Mouse (Mus musculus) gonadal fat pad, adult 2 months (tissue): Measurements from ENCODE around the gene Sh3tc1. TPM values are rescaled to one million over a fixed set of nuclear protein-coding genes. Genes with fewer than 3 reads are reported as not detected.

Experiments
- DNase-seq: peaks from one replicate; pipeline ENCODE4 v3.0.0-alpha.2; 2012; ENCODE audit warnings: low read depth
- polyA plus RNA-seq: library from polyadenylated mRNA; depleted of rRNA; stranded (reverse); fragments of >200 nt; gene quantifications from 2 replicates; pipeline ENCODE4 v1.2.3, GENCODE M21; 2012; rRNA removed

Sh3tc1 gene
- polyA plus RNA-seq = 17.0 and 17.5 TPM in 2 replicates

GRCm38 (mm10) chr5:35739536-35740278, at the start of gene Sh3tc1:
Gene Sh3tc1 (minus strand): TSS chr5:35739987.
- no peak for DNase-seq

- DNase-seq = no peak
Measured at GRCm38 (mm10) chr5:35788719-35789118, 48.9 kb upstream of the Sh3tc1 start.

- DNase-seq = no peak
Measured at GRCm38 (mm10) chr5:35787847-35788246, 48.1 kb upstream of the Sh3tc1 start.

- DNase-seq = no peak
Measured at GRCm38 (mm10) chr5:35785853-35786252, 46.1 kb upstream of the Sh3tc1 start.

- no peak for DNase-seq
Measured at GRCm38 (mm10) chr5:35782648-35783180, 42.9 kb upstream of the Sh3tc1 start.

GRCm38 (mm10) chr5:35781116-35781515, 41.3 kb upstream of the Sh3tc1 start:
- DNase-seq = no peak

GRCm38 (mm10) chr5:35774137-35774424, 34.3 kb upstream of the Sh3tc1 start:
- no peak for DNase-seq

GRCm38 (mm10) chr5:35773274-35774136, 33.7 kb upstream of the Sh3tc1 start:
- no peak for DNase-seq

GRCm38 (mm10) chr5:35770891-35771663, 31.3 kb upstream of the Sh3tc1 start:
- no peak for DNase-seq

GRCm38 (mm10) chr5:35770246-35770645, 30.5 kb upstream of the Sh3tc1 start:
- no peak for DNase-seq

GRCm38 (mm10) chr5:35768997-35769396, 29.2 kb upstream of the Sh3tc1 start:
- DNase-seq = no peak

- no peak for DNase-seq
Measured at GRCm38 (mm10) chr5:35768525-35768924, 28.7 kb upstream of the Sh3tc1 start.

GRCm38 (mm10) chr5:35765909-35766308, 26.1 kb upstream of the Sh3tc1 start:
- no peak for DNase-seq

GRCm38 (mm10) chr5:35762850-35763249, 23.1 kb upstream of the Sh3tc1 start:
- no peak for DNase-seq

GRCm38 (mm10) chr5:35762388-35762787, 22.6 kb upstream of the Sh3tc1 start:
- no peak for DNase-seq

- no peak for DNase-seq
Measured at GRCm38 (mm10) chr5:35761323-35761722, 21.5 kb upstream of the Sh3tc1 start.

- no peak for DNase-seq
Measured at GRCm38 (mm10) chr5:35758081-35759053, 18.6 kb upstream of the Sh3tc1 start.

- no peak for DNase-seq
Measured at GRCm38 (mm10) chr5:35757639-35758001, 17.8 kb upstream of the Sh3tc1 start, which contains the start of gene Ablim2. Gene Ablim2 (plus strand): TSS chr5:35757880.

- no peak for DNase-seq
Measured at GRCm38 (mm10) chr5:35756997-35757638, 17.3 kb upstream of the Sh3tc1 start.

- no peak for DNase-seq
Measured at GRCm38 (mm10) chr5:35756020-35756419, 16.2 kb upstream of the Sh3tc1 start.
